Mouse (Mus musculus) kidney, adult 11 months (tissue): Measurements from ENCODE around the gene Hdgf.
A peak's percentile ranks its signal among the peaks of the same experiment; 100 is the strongest.

ENCODE experiments used
- DNase-seq: peaks from one replicate; pipeline ENCODE4 v3.0.0; 2022

Gene Hdgf

GRCm38 (mm10) chr3:87910573-87911141 is 4.5 kb downstream of the Hdgf start:
- peak; percentile 94 for DNase-seq

- DNase-seq = no peak
Observed at GRCm38 (mm10) chr3:87913491-87913890, 7.4 kb downstream of the Hdgf start.

GRCm38 (mm10) chr3:87913891-87914290 is 7.8 kb downstream of the Hdgf start:
- DNase-seq = no peak

- DNase-seq = no peak
Observed at GRCm38 (mm10) chr3:87916990-87917389, 10.9 kb downstream of the Hdgf start.

- no peak for DNase-seq
Observed at GRCm38 (mm10) chr3:87918551-87918950, 12.4 kb downstream of the Hdgf start.

GRCm38 (mm10) chr3:87919336-87920108 is 13.4 kb downstream of the Hdgf start, which contains the start of gene Mrpl24:
Gene Mrpl24 (plus strand): TSS chr3:87919506.
- peak; percentile 91 for DNase-seq

- DNase-seq = no peak
Observed at GRCm38 (mm10) chr3:87920270-87920943, 14.3 kb downstream of the Hdgf start.

- DNase-seq = no peak
Observed at GRCm38 (mm10) chr3:87924996-87925395, 18.9 kb downstream of the Hdgf start.

- DNase-seq = no peak
Observed at GRCm38 (mm10) chr3:87927452-87927851, 21.3 kb downstream of the Hdgf start.

- DNase-seq = no peak
Observed at GRCm38 (mm10) chr3:87929341-87930077, 23.4 kb downstream of the Hdgf start.

- peak; percentile 96 for DNase-seq
Observed at GRCm38 (mm10) chr3:87930078-87930795, 24.1 kb downstream of the Hdgf start, which contains the start of the genes Isg20l2 and Rrnad1. Gene Isg20l2 (plus strand): TSS chr3:87930314. Gene Rrnad1 (minus strand): TSS chr3:87930717.

GRCm38 (mm10) chr3:87934026-87934425 is 27.9 kb downstream of the Hdgf start:
- DNase-seq = peak; percentile 43

- DNase-seq = no peak
Observed at GRCm38 (mm10) chr3:87934501-87934900, 28.4 kb downstream of the Hdgf start.

GRCm38 (mm10) chr3:87935201-87935600 is 29.1 kb downstream of the Hdgf start:
- DNase-seq = peak; percentile 39

GRCm38 (mm10) chr3:87935776-87936175 is 29.7 kb downstream of the Hdgf start:
- peak; percentile 56 for DNase-seq

GRCm38 (mm10) chr3:87940611-87941010 is 34.5 kb downstream of the Hdgf start:
- DNase-seq = no peak

GRCm38 (mm10) chr3:87942471-87942870 is 36.4 kb downstream of the Hdgf start:
- DNase-seq = no peak

- no peak for DNase-seq
Observed at GRCm38 (mm10) chr3:87943586-87943985, 37.5 kb downstream of the Hdgf start.

GRCm38 (mm10) chr3:87944838-87945600 is 38.9 kb downstream of the Hdgf start:
- DNase-seq = no peak

GRCm38 (mm10) chr3:87945781-87946540 is 39.8 kb downstream of the Hdgf start:
- DNase-seq = no peak

GRCm38 (mm10) chr3:87946541-87946860 is 40.4 kb downstream of the Hdgf start:
- DNase-seq = no peak
